Mouse (Mus musculus) gastrocnemius, postnatal 36 days (tissue): Measurements from ENCODE around the gene Slc25a22. TPM values are rescaled to one million over a fixed set of nuclear protein-coding genes. Genes with fewer than 3 reads are reported as not detected.
A peak's percentile ranks its signal among the peaks of the same experiment; 100 is the strongest.
"Not testable (repeated sequence)": the region's sequence is repeated elsewhere in the genome, so short reads cannot be mapped to it uniquely, and the experiment has no call there.

ENCODE experiments used
- DNase-seq, 2 experiments: peaks; one replicate each; pipeline ENCODE4 v3.0.0; 2022
- intact Hi-C: fragments of 180-260 bp; cut with DNase I; formaldehyde crosslinking; loops from one replicate; pipeline ENCODE4 v1.15.1; 2025
- total RNA-seq, 2 experiments: library from RNA; stranded (reverse); gene quantifications; 2 replicates each; pipeline ENCODE4 v1.2.3; 2021

Gene Slc25a22
- total RNA-seq, 2 experiments from 2014 or later = 15.6 to 38.4 TPM

DNA sequence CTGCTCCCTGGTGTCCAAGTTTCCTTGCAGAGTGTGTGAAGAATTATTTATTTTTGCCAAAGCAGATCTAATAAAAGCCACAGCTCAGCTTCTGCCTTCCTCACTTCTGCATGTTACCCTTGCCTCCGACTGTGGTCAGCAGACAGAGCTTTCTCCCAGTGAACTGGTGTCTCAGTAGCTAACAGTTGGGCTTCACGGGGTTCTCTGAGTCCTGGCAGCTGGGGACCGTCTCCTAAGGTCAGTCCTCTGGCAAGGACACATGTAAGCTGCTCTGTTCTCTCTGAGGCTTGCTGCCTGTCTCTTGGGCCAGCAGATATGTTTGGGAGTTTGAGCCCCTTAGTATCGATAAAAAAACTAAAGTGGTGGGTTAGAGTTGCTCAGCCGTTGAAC, 22.3 kb upstream of the Slc25a22 start:
- DNase-seq = no peak
- intact Hi-C loops = no loop called here

DNA sequence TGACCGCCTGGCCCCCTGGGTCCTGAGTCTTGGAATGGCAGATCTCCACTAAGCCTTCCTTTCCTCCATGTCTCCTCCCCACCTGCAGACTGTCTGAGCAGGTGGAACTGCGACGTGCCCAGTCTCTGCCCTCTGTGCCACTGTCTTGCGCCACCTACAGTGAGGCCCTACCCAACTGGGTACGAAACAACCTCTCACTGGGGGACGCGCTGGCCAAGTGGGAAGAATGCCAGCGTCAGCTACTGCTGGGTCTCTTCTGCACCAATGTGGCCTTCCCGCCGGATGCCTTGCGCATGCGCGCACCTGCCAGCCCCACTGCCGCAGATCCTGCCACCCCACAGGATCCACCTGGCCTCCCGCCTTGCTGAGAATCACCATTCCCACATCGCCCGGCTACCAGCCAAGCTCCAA, 21.6 kb upstream of the Slc25a22 start:
- peak in 1 of 2 experiments; percentile 27 for DNase-seq
- intact Hi-C loops = no loop called here

DNA sequence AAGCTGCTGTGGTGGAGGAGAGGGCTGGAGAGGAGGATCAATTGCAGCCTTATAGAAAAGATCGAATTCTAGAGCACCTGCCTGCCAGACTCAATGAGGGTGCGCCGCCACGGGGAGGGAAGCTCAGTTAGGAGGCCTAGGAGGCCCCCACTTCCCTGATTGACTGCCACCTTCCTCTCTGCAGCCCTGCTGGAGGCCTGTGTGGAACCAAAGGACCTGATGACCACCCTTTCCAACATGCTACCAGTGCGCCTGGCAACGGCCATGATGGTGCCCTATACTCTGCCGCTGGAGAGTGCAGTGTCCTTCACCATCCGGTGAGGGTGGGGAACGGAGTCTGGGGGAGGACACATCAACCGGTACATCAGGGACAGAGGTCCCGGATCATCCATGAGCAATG, 21.0 kb upstream of the Slc25a22 start:
- intact Hi-C loops = no loop called here
- DNase-seq = peak in 1 of 2 experiments; percentile 17

DNA sequence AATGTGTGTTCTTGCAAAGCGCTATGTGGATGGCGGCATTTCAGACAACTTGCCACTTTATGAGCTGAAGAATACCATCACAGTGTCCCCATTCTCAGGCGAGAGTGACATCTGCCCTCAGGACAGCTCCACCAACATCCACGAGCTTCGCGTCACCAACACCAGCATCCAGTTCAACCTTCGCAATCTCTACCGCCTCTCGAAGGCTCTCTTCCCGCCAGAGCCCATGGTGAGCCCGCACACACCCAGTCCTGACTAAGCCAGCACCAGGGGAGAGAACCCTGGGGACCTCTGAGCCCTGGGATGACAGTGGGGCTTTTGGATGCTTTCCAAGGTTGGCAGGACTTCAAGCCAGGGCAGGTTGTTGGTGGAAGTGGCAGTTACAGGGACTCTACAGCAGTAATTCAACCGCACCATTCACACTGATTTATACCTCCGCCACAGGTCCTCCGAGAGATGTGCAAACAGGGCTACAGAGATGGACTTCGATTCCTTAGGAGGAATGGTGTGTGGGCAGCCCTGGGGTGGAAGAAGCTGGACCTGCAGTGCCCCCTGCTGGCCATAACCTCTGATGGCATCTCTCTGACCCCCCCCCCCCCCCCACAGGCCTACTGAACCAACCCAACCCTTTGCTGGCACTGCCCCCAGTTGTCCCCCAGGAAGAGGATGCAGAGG, 20.4 kb upstream of the Slc25a22 start:
- intact Hi-C loops = no loop called here
- DNase-seq = peak in 1 of 2 experiments; percentile 59

DNA sequence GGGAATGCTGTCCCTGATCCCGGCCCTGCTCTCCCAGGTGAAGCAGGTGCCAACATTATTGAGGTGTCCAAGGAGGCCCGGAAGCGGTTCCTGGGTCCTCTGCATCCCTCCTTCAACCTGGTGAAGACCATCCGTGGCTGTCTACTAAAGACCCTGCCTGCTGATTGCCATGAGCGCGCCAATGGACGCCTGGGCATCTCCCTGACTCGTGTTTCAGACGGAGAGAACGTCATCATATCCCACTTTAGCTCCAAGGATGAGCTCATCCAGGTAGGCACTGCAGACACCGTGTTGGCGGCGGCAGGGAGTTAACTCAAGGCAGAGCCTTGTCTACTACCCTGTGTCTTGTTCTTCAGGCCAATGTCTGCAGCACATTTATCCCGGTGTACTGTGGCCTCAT, 19.5 kb upstream of the Slc25a22 start:
- intact Hi-C loops = no loop called here
- no peak for DNase-seq

DNA sequence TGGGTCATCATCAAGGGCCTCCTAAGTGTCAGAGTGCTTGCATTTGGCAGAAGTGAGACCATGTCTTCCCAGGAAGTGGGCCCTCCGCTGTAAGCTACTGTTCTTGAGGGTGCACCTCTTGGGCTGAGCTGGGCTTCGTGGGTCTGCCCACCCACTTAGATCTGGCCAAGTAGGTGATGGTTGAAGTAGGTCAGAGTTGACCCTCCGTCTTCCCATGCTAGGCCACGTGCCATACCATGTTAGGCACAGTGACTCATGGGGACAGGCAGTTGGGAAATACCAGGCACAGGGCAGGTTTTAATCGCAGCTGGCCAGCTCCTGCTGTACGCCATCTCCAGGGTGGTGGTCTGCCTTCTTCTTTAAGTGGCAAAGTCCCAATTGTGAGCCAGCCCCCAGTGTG, 19.0 kb upstream of the Slc25a22 start:
- DNase-seq = peak in 1 of 2 experiments; percentile 26
- intact Hi-C loops = no loop called here

DNA sequence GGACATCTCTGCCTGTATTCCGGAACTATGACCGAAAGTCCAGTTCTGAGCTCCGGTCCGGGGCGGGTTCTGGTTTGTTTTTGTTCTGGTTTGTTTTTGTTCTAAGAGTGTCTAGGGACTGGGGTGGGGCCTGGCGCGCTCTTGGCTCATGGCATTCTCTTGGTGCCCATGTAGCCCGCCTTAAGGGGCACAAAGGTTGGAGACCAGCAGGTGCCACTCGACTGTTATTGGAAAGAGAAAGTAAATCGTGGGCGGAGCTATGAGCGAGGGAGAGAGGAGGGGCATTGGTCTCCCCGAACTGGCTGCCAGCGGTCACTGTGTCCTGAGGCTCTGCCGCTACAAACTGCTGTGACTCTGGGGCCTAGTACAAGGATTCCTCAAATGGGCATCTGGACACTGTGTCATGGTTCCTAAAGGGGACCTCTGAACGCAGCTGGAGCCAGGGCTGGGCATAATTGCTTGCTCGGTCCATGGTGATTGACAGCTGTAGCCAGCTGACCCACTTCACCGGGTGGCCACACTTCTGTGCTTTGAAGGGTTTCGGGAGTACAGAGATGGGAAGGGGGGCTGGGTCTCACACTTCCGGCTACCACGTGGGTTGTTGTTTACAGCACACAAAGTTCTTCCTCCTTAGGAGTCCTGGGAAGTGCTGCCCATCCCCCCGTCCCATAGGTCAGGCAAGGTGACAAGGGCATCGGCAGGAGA, 18.1 kb upstream of the Slc25a22 start:
- intact Hi-C loops = no loop called here
- peak; percentile 72 for DNase-seq

DNA sequence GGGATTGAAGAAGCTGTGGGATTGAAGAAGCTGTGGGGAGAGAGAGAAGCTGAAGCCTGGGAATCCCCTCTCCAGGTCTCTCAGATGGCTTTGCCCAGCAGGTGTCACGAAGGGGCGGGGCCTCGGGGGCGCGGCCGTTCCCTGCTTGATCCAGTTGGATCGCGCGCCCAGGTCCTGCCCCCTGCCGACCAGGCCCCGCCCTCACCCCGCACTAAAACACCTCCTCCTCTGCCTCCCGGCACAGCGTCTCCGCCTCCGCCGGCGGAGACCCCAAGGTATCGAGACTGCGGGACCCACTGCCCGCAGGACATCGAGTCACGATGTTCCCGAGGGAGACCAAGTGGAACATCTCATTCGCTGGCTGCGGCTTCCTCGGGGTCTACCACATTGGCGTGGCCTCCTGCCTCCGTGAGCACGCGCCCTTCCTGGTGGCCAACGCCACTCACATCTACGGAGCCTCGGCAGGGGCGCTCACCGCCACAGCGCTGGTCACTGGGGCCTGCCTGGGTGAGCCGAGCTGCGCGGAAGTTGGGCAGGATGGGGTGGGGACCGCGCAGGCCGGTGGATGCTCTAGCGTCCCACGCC, 17.4 kb upstream of the Slc25a22 start, which contains the start of gene Pnpla2:
Gene Pnpla2 (plus strand): TSS at position 232 of the 585 bp plus-strand sequence.
- DNase-seq = peak; percentile 91 to 94
- intact Hi-C loops = no loop called here

DNA sequence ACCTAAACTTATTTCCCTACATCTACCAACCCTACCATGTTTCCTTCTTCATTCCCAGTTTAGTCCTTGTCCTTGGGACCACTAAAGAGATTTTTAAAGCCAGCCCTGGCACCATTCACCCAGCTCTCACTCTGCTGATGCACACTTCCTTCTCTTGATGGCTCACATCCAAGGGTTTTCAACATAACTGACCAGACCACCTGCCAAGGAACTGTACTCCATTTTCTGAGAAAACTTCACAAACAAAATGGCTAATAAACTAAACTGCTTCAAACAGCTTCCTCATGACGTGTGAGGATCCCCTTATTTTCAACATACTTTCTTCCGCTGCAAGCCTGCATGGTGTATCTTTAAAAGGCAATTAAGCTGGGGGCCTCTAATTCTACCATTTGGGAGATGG, 15.9 kb upstream of the Slc25a22 start:
- DNase-seq = no peak
- intact Hi-C loops = no loop called here

DNA sequence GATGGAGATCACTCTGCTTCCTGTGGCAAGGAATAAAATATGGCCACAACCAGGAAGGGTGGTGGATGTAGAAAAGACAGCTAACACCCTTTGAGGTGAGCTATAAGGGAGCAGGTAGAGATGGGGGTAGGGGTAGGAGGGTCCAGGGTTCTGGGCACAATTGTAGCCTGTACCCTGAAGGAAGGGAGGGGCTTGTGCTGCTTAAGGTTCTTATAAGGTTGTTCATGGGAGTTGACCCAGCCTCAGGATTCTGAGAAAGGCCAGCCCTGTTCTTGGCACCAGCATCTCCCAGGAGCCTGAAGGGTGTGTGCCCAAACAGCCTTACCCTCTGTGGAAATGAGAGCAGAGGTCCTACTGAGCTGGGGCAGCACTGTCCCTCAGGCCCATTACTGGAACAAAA, 14.2 kb upstream of the Slc25a22 start:
- no peak for DNase-seq
- intact Hi-C loops = no loop called here

DNA sequence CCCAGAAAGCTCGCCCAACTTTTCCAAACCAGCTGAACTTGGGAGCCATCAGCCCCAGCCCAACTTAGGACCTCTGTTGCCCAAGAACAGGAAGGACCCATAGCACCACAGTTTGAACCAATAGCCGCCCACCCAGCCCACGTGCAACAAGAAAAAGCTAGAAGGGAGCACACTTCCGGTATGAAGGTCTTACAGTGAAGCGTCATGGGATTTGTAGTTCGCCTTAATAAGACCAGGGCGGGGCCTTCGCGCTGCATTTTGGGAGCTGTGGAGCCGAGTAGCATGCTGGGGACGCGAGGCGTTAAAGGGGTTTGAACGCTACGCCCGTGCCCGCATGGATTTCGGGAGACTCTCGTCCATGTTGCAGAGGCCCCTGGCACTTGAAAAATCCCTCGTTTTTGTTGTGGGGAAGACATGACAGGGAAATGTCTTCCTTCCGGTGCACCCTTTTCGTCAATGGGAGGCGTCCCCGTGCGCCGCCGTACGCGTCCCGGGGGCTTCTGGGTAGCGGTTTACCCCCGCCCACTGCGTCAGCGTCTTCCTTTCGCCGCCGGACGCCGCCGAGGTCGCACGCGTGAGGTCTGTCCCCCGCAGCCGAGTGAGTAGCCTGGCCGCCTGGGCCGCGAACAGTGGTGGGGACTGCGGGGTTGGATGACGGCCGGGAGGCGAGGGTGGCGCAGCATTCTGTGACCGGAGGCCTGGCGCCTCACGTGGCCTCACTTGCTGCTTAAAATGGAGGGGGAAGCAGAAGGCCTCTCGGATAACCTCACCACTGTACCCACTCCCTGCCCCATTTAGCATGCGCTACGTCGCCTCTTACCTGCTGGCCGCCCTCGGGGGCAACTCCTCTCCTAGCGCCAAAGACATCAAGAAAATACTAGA, 9.7 kb upstream of the Slc25a22 start, which contains the start of gene Rplp2:
Gene Rplp2 (plus strand): TSS at position 261 of the 882 bp plus-strand sequence.
- intact Hi-C loops = no loop called here
- peak; percentile 90 to 94 for DNase-seq

DNA sequence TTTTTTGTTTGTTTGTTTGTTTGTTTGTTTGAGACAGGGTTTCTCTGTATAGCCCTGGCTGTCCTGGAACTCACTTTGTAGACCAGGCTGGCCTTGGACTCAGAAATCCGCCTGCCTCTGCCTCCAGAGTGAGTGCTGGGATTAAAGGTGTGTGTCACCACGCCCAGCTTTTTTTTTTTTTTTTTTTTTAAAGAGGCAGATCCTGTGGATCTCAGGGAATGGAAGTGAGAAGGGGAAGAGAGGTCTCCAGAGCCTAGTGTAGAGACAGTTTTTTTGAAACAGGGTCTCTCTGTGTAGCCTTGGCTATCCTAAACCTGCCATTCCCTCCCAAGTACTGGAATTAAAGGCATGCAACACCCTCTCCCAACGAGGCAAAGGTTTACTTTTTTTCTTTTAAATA, 8.7 kb upstream of the Slc25a22 start:
- DNase-seq, intact Hi-C loops: not testable (repeated sequence)

DNA sequence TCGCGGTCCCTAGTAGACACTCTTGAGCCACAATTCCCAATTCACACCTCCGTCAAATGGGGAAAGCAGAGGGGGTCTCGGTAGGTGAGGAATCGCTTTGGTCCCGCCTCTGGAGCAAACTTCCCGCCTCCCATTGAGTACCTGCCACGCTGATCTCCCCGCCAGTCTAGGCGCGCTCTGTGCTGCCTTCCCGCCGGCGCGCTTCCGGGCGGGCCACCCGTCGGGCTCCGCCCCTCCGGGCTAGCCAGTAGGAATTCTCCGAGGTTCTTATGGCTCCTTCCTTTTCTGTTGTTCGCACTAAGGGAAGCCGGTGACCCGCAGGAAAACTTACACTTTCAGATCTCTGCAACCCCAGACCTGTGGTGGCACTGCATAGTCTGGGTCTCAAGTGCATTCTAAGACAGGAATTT, 6.1 kb upstream of the Slc25a22 start, which contains the start of gene Pidd1:
Gene Pidd1 (minus strand): TSS at position 198 of the 410 bp plus-strand sequence.
- intact Hi-C loops = no loop called here

DNA sequence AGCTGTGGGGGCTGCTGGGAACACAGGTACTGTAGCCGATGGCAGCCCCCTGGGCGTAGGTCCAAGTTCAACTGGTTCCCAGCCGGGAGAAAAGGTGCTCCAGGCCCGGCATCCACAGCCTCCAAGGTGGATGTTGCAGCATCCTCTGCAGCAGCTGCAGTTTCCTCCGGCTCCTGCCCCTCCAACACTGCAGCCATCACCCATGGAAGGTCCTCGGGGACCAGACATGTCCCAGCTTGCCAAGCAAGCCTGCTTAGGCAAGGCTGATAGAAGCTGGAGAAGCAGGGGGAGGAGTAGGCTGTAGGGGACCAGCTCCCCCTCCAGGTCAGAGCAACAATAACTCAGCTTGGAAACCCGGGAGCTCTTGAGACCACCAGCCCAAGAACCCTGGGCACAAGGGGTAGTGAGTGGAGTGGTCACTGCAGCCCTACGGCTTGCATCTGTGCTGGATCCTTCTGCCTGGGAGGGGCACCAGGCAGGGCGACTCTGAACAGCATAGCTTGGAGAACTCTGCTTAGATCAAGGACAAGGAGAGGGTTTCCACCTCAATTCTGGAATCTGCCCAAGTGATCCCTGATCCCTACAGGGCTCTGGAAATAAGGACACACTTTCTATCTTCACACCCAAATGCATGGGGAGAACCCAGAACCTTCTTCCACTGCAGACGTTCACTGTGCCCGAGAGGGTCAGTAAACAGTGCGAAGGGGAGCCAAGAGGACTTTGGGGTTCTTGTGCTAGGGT, 5.6 kb upstream of the Slc25a22 start:
- intact Hi-C loops = no loop called here
- DNase-seq = no peak

More for the DNA sequence above, 6.1 kb upstream of the Slc25a22 start, which contains the start of gene Pidd1:
- DNase-seq = no peak

DNA sequence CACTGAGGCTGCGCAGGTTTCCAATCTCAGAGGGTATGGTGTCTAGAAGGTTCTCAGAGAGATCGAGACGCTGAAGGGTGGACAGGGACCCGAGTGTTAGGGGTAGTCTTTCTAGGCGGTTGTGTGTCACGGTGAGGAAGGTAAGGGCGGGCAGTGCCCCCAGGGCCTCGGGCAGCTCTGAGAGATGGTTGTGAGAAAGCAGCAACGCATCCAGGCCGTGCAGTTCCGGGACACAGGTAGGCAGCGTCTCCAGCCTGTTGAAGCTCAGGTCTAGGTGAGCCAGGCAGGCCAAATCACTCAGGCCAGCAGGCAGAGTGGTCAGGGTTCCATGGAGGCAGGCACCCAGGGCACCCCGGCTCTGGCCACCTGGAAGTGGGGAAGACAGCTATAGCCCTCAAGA, 4.5 kb upstream of the Slc25a22 start:
- DNase-seq = no peak
- intact Hi-C loops = no loop called here

DNA sequence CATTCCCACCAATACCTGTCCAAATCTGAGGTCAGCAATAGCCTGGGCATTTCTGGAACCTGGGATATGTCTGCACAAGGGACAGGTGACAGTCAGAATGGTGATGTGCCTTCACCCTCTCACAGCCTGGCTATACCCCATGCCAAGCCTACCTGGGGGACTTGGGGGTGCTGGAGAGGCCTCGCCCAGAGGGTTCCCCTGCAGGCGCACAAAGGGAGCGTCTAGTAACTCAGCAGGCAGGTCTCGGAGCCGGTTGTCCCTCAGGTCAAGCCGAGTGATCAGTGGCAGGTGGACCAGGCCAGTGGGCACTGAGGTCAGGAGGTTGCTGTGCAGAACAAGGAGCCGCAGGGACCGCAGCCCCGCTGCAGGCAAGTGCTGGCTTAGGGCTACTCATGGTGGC, 3.8 kb upstream of the Slc25a22 start:
- intact Hi-C loops = no loop called here
- DNase-seq = no peak

DNA sequence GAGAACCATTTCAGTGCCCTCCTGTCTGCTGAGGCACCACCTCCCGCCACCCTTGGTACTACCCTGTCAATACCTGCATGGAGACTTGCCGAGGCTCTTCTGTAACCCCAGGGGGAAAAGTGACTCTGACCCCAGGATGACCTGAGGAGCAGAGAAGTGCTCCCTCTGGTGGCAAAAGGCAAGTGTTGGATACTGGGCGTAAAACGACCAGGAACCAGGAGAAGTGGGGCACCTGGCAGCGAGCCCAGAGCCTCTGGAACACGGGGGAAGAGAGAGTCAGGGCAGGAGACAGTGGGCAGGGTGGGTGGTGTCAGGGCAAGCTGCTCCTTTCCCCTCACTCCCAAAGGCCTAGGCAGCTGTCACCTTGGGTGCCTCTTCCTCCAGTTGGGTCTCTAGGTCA, 2.9 kb upstream of the Slc25a22 start:
- intact Hi-C loops = no loop called here
- no peak for DNase-seq

DNA sequence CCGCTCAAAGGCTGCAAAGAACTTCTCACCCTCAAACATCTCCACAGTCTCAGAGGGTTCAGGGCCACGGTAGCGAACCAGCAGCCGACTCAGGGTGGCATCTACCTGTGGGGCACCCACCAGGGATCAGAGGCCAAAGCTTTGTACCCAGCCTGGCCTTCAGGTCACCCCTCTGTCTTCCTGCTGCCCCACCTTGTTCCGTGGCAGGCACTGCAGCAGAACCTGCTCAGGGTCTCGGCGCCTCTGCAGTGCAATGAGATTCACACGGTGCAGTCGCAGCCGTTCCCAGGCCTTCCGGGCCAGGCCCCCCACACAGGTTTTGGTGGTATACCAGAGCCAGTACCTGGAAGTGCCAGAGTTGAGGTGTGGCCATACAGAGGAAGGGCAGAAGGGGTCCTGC, 2.1 kb upstream of the Slc25a22 start:
- DNase-seq = no peak
- intact Hi-C loops = loop anchor here (2.0 kb wide), 1 partner anchor 31 kb away; no protein-coding TSS in a partner anchor

DNA sequence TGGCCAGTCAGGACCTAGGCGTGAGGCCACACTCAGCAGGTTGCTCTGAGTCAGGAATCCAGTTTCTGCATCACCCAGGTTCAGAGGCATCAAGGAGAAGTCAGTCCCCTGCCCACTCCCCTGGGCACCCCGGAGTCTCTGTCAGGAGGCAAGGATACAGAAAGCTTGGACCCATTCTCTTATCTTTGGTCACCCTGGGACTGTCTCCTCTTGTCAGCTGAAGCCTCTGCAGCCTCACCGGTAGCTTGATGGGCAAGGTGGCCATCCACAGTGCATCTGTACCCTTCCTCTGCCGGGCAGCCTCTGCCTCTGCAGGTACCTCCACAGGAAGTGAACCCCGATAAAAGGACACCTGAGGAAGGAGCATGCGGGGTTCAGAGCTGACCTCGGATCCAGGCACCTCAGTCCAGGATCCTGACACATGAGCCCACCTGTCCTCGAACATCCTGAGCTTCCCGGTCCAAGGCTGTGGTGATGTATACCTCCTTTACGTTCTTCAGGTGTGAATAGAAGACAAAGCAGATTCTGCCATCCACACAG, 1.5 kb upstream of the Slc25a22 start:
- no peak for DNase-seq
- intact Hi-C loops = loop anchor here (2.0 kb wide), 1 partner anchor 30 kb away; no protein-coding TSS in a partner anchor
